Mouse (Mus musculus) thymus, adult 2 months (tissue): Measurements from ENCODE around the gene 1700003E16Rik. TPM values are rescaled to one million over a fixed set of nuclear protein-coding genes. Genes with fewer than 3 reads are reported as not detected.

Experiments used
- DNase-seq: peaks from one replicate; pipeline ENCODE4 v3.0.0; 2021
- H3K27ac ChIP-seq: fragments of 200-500 bp; 2 replicates; pipeline ENCODE4 v1.5.1; 2012; ENCODE audit warnings: low read length, control low read depth; ENCODE audit not compliant: control insufficient read depth, insufficient read depth
- H3K27me3 ChIP-seq: fragments of 200-500 bp; 2 replicates; pipeline ENCODE4 v1.6.1; 2012; ENCODE audit warnings: mild to moderate bottlenecking, low read length, moderate library complexity, mixed read lengths; ENCODE audit not compliant: control insufficient read depth, insufficient read depth
- H3K36me3 ChIP-seq: fragments of 200-500 bp; 2 replicates; pipeline ENCODE4 v1.6.1; 2012; ENCODE audit warnings: mild to moderate bottlenecking, low read length, moderate library complexity; ENCODE audit not compliant: control insufficient read depth, insufficient read depth
- H3K4me1 ChIP-seq: fragments of 200-500 bp; replicated peaks from 2 replicates; pipeline ENCODE4 v1.6.1; 2012; ENCODE audit warnings: low read length; ENCODE audit not compliant: control insufficient read depth, insufficient read depth
- H3K4me3 ChIP-seq: fragments of 200-500 bp; 2 replicates; pipeline ENCODE4 v1.5.1; 2012; ENCODE audit warnings: mild to moderate bottlenecking, low read length, control low read depth, moderate library complexity; ENCODE audit not compliant: control insufficient read depth, insufficient read depth
- CTCF ChIP-seq: fragments of 200-500 bp; IDR thresholded peaks from 2 replicates; pipeline ENCODE4 v1.5.1; 2012; ENCODE audit warnings: mild to moderate bottlenecking, control low read depth, low read length, moderate library complexity, borderline replicate concordance; ENCODE audit not compliant: control insufficient read depth, poor library complexity, insufficient read depth; ENCODE audit errors: extremely low read depth
- POLR2A ChIP-seq: fragments of 200-500 bp; IDR thresholded peaks from 2 replicates; pipeline ENCODE4 v1.6.1; 2012; ENCODE audit warnings: mild to moderate bottlenecking, low read length, control low read depth, moderate library complexity; ENCODE audit not compliant: control insufficient read depth, poor library complexity, insufficient read depth; ENCODE audit errors: extremely low read depth
- WGBS: fragments of 180-500 bp; shearing (Covaris S2); methylation state at CpG from one replicate; pipeline ENCODE4 v1.1.7; 2018; 5-methylcytosine and 5-hydroxymethylcytosine counted together
- polyA plus RNA-seq: library from polyadenylated mRNA; depleted of rRNA; stranded (reverse); fragments of >200 nt; gene quantifications from 2 replicates; pipeline ENCODE4 v1.2.3, GENCODE M21; 2012

Gene 1700003E16Rik
- polyA plus RNA-seq, 1 experiment = 0.38 TPM

DNA sequence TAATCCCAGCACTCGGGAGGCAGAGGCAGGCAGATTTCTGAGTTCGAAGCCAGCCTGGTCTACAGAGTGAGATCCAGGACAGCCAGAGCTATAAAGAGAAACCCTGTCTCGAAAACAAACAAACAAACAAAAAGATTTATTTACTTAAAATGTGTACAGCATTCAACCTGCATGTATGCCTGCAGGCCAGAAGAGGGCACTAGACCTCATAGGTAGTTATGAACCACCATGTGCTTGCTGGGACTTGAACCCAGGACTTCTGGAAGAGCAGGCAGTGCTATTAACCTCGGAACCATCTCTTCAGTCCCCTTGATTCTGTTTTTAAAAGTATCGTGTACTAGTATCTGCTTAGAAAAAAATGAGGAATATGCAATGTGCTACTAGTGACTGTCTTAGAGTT, 28.8 kb upstream of the 1700003E16Rik start:
- TF ChIP-seq CTCF (no peak), POLR2A (no peak)
- peaks cover 9% of the 10 kb centered on the region for H3K4me1 ChIP-seq
- no peak overlapping the region for H3K4me3 ChIP-seq
- H3K36me3 ChIP-seq = no peaks in the 10 kb centered on the region
- DNase-seq = no peak
- no peak overlapping the region for H3K27ac ChIP-seq
- H3K27me3 ChIP-seq = no peaks in the 10 kb centered on the region
- WGBS = 97% methylated on average over 5 of the region's 5 CpGs

DNA sequence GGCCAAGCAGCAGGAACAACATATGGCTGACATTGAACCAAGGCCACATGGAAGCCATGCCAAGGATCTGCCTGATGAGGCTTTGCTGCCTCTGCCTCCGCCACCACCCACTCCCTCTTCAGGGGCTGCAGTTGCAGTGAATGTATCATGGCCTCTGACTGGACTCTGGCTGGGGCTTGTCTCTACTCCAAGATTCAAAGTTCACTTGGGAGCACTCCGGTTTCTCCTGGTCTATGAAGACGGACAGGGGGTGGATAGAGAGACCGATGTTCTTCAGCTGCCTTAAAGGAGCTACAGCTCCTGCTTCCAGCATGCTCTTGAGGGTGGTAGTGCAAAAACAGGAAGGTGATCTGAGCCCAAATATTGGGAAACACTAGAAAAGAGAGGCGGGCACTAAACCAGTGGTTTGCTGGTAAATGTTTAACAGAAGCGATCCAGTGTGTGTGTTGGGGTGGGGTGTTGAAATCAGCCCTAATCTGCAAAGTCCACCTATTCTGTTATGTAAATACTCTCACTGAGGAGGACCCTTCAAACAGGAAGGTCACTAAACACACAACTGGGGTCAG, 24.7 kb upstream of the 1700003E16Rik start:
- Histone ChIP-seq H3K27ac (no peak overlapping the region), H3K4me3 (no peak overlapping the region), H3K27me3 (peaks cover 5% of the 10 kb centered on the region), H3K36me3 (no peaks in the 10 kb centered on the region), H3K4me1 (peaks cover 5% of the 10 kb centered on the region; the same call in 1 of the 2 replicates)
- DNase-seq = no peak
- WGBS = 74% methylated on average over 6 of the region's 6 CpGs
- TF ChIP-seq CTCF (no peak), POLR2A (no peak)

GRCm38 (mm10) chr6:83132176-83132919, 23.9 kb upstream of the 1700003E16Rik start:
- Histone ChIP-seq H3K27ac (no peak overlapping the region), H3K36me3 (no peaks in the 10 kb centered on the region)

DNA sequence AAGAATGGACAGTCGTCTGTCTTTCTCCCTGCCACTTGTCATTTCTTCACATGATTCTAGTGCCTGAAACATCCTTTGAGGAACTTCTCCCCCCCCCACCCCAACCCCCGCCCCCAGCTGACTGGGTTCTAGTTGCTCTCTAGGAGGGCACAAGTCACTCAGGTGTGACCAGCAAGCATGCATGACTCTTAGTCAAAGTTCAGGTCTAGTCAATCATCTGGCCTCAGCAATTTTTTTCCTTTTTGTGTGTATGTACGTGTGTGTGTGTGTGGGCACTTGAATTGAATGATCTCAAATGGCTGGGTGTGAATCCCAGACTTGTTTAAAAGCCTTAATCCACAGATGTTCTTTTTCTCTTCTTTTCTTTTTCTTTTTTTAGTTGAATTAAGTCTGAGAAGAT, 22.0 kb upstream of the 1700003E16Rik start:
- no peak for DNase-seq
- H3K4me1 ChIP-seq = peaks cover 23% of the 10 kb centered on the region
- no peak overlapping the region for H3K27ac ChIP-seq
- TF ChIP-seq POLR2A (no peak), CTCF (no peak)
- no peaks in the 10 kb centered on the region for H3K36me3 ChIP-seq
- WGBS = 75% methylated on average over 3 of the region's 3 CpGs
- peaks cover 5% of the 10 kb centered on the region for H3K27me3 ChIP-seq
- H3K4me3 ChIP-seq = no peak overlapping the region

More at GRCm38 (mm10) chr6:83132176-83132919, 23.9 kb upstream of the 1700003E16Rik start:
- Histone ChIP-seq H3K4me3 (no peak overlapping the region), H3K27me3 (peaks cover 5% of the 10 kb centered on the region), H3K4me1 (peaks cover 13% of the 10 kb centered on the region)
- no peak for DNase-seq
- TF ChIP-seq CTCF = no peak
- no peak for TF ChIP-seq POLR2A
- WGBS = 91% methylated on average over 9 of the region's 9 CpGs

- no peak within 1 kb of the TSS for H3K27ac ChIP-seq
- no peak for DNase-seq
- H3K27me3 ChIP-seq = peaks cover 5% of the 10 kb centered on the region
- peak within 1 kb of the TSS; percentile 16; the same call in 1 of the 2 replicates for H3K4me3 ChIP-seq
- 88% methylated on average over 7 of the region's 7 CpGs for WGBS
- no peaks in the 10 kb centered on the region for H3K36me3 ChIP-seq
- peaks cover 23% of the 10 kb centered on the region for H3K4me1 ChIP-seq
- TF ChIP-seq POLR2A (no peak), CTCF (no peak)
These were observed 21.2 kb upstream of the 1700003E16Rik start, which contains the start of gene Rtkn for GRCm38 (mm10) chr6:83134951-83135513. Gene Rtkn, plus strand, starts transcription at chr6:83135463.

GRCm38 (mm10) chr6:83135571-83136161, 20.5 kb upstream of the 1700003E16Rik start:
- WGBS = 35% methylated on average over 37 of the region's 37 CpGs
- H3K27me3 ChIP-seq = peaks cover 5% of the 10 kb centered on the region
- no peaks in the 10 kb centered on the region for H3K36me3 ChIP-seq
- TF ChIP-seq CTCF (no peak), POLR2A (no peak)
- H3K4me1 ChIP-seq = peaks cover 23% of the 10 kb centered on the region
- H3K4me3 ChIP-seq = peak overlapping the region; percentile 16; the same call in 1 of the 2 replicates
- DNase-seq = no peak
- no peak overlapping the region for H3K27ac ChIP-seq
